Mouse (Mus musculus) left cerebral cortex, adult 6 months (tissue): ENCODE data around the gene Cradd. TPM values are rescaled to one million over a fixed set of nuclear protein-coding genes. Genes with fewer than 3 reads are reported as not detected.

Source experiments
- long read RNA-seq, 2 experiments: library from polyadenylated mRNA; unstranded; transcript quantifications; one replicate each; pipeline ENCODE4 v2.0.0; 2019 to 2020
- polyA plus RNA-seq: library from polyadenylated mRNA; unstranded; fragments of <200 nt; fragmentation: Nextera tagmentation; gene quantifications from 2 replicates; pipeline ENCODE4 v1.2.3, GENCODE M21; 2021

The Cradd gene
- polyA plus RNA-seq, result 8.9 and 9.6 TPM in 2 replicates
- long read RNA-seq, experiment 1, transcript Cradd-205 (2 exons, 1,613 nt), result minor isoform, 5 of 32 reads
- long read RNA-seq, experiment 1, transcript Cradd-201 (3 exons, 1,661 nt), result major isoform, 8 of 32 reads
- long read RNA-seq, experiment 1, transcript Cradd-202 (3 exons, 1,115 nt), result minor isoform, 6 of 32 reads
- long read RNA-seq, experiment 1, partial matches to known transcripts, result 0 of 32 reads
- long read RNA-seq, experiment 1, other reads (novel, unspliced or antisense), result 13 of 32 reads
- long read RNA-seq, experiment 2, transcript Cradd-201 (3 exons, 1,661 nt), result major isoform, 6 of 12 reads
- long read RNA-seq, experiment 2, partial matches to known transcripts, result 0 of 12 reads
- long read RNA-seq, experiment 2, other reads (novel, unspliced or antisense), result 5 of 12 reads

GRCm38 (mm10) chr10:95323393-95324277 is at the start of gene Cradd:
Gene Cradd, minus strand, starts transcription at chr10:95324133.

Other genes with a start within 250 kb of the Cradd start
- gene Socs2, start 93.0 kb upstream of the Cradd start, polyA plus RNA-seq, result 21.8 and 27.0 TPM in 2 replicates
- gene Mrpl42, start 177.8 kb upstream of the Cradd start, polyA plus RNA-seq, result 382 and 389 TPM in 2 replicates
- 135 and 174 TPM in 2 replicates for gene Ube2n, start 191.0 kb upstream of the Cradd start, polyA plus RNA-seq
- gene Nudt4, start 240.0 kb upstream of the Cradd start, polyA plus RNA-seq, result 27.1 and 72.8 TPM in 2 replicates